Mouse (Mus musculus): ENCODE data around the gene Mthfs.

- TF ChIP-seq POLR2A (IDR thresholded peaks at IDR 0.05; ENCODE audit: low read depth, low read length) (no peak), CTCF (conservative IDR thresholded peaks at IDR 0.05; ENCODE audit: insufficient read depth, insufficient read length, low read depth, low read length) (no peak)
These were observed 192.6 kb downstream of the Mthfs start for GRCm38 (mm10) chr9:89403031-89403430.

Measured in kidney, adult 2 months (tissue).